10 mouse cellular contexts compared by ENCODE assay signal in genomic region chr5:148383841-148384500, GRCm38 (mm10). TPM values are rescaled to one million over a fixed set of nuclear protein-coding genes. Genes with fewer than 3 reads are reported as not detected.
DNase-seq lines count a peak whose midpoint lies in the region; ATAC-seq and TF ChIP-seq lines count a peak whose summit lies in the region.
"Had no signal": no experiment of that assay in that cellular context is flagged by ENCODE, and none has a peak within 500 bp of the region (broad histone marks: within the 10 kb centered on the region; RNA-seq: fewer than 3 reads in every experiment).

No protein-coding gene starts in this region.

- H3K9me3 ChIP-seq in kidney, postnatal 0 days (replicated peaks; ENCODE audit: low read length), result no peaks in the 10 kb centered on the region
- H3K9me3 ChIP-seq in intestine, embryonic 15.5 days, result no peaks in the 10 kb centered on the region

- H3K27ac ChIP-seq in kidney, postnatal 0 days, result peak overlapping the region; percentile 42
- H3K27ac ChIP-seq in intestine, embryonic 15.5 days, result no peak overlapping the region
- H3K27ac ChIP-seq: liver, embryonic 12.5 days had no signal

- H3K4me1 ChIP-seq in kidney, postnatal 0 days (replicated peaks; ENCODE audit: insufficient read depth, low read length), result peaks cover 15% of the 10 kb centered on the region
- H3K4me1 ChIP-seq in intestine, embryonic 15.5 days (replicated peaks), result no peaks in the 10 kb centered on the region

- H3K4me3 ChIP-seq in kidney, postnatal 0 days (replicated peaks; ENCODE audit: low read depth, low read length), result no peak overlapping the region
- no peak overlapping the region for H3K4me3 ChIP-seq in intestine, embryonic 15.5 days (replicated peaks)
- H3K4me3 ChIP-seq: liver, embryonic 12.5 days had no signal

- H3K4me2 ChIP-seq in kidney, postnatal 0 days (ENCODE audit: low read length), result no peak overlapping the region
- H3K4me2 ChIP-seq in intestine, embryonic 15.5 days (replicated peaks), result no peak overlapping the region
- H3K4me2 ChIP-seq: liver, embryonic 12.5 days had no signal

- H3K27me3 ChIP-seq in kidney, postnatal 0 days (ENCODE audit: insufficient read depth, low read length), result no peaks in the 10 kb centered on the region
- no peaks in the 10 kb centered on the region for H3K27me3 ChIP-seq in intestine, embryonic 15.5 days (replicated peaks)
- H3K27me3 ChIP-seq: liver, embryonic 12.5 days had no signal

- peak; percentile 28 to 45 for DNase-seq in cerebellum, postnatal 14 days
- DNase-seq in cerebellum, adult 9-11 months, result no peak
- DNase-seq in layer of hippocampus, adult 11-12 months (ENCODE audit: low spot score), result peak; percentile 20
- no peak for DNase-seq in layer of hippocampus, adult 18-20 months (ENCODE audit: low spot score in 2 of 2)
- peak; percentile 69 for DNase-seq in brain, embryonic 14.5 days (ENCODE audit: low read depth)
- peak; percentile 29 for DNase-seq in kidney, postnatal 0 days (ENCODE audit: low spot score)
- no peak for DNase-seq in embryo, embryonic 9.5 days (ENCODE audit: extremely low spot score)
- DNase-seq: heart, adult 18-20 months had no signal

- TF ChIP-seq POLR2A in brain, embryonic 14.5 days (IDR thresholded peaks at IDR 0.05; ENCODE audit: borderline replicate concordance, extremely low read depth, insufficient read depth, insufficient read length, poor library complexity, severe bottlenecking), result no peak

- TF ChIP-seq CTCF in brain, embryonic 14.5 days (IDR thresholded peaks at IDR 0.05; ENCODE audit: borderline replicate concordance, extremely low read depth, insufficient read depth, insufficient read length), result no peak
- no peak for TF ChIP-seq CTCF in kidney, postnatal 0 days (IDR thresholded peaks at IDR 0.05; ENCODE audit: low read depth)

- 55% methylated on average over 14 of the region's 14 CpGs for WGBS in kidney, postnatal 0 days
- WGBS in intestine, embryonic 15.5 days, result 72% methylated on average over 14 of the region's 14 CpGs

- H3K9ac ChIP-seq in kidney, postnatal 0 days (ENCODE audit: low read depth, low read length), result no peak overlapping the region
- no peak overlapping the region for H3K9ac ChIP-seq in intestine, embryonic 15.5 days
- H3K9ac ChIP-seq: liver, embryonic 12.5 days had no signal

- ATAC-seq in kidney, postnatal 0 days (replicated peaks; ENCODE audit: low FRiP score, low read depth), result no peak
- no peak for ATAC-seq in intestine, embryonic 15.5 days
- ATAC-seq: liver, embryonic 12.5 days had no signal

- no peaks in the 10 kb centered on the region for H3K36me3 ChIP-seq in kidney, postnatal 0 days (ENCODE audit: insufficient read depth, low read length)
- H3K36me3 ChIP-seq in intestine, embryonic 15.5 days, result no peaks in the 10 kb centered on the region

RNA-seq across cellular contexts. Expression of gene Slc7a1, which starts 15.7 kb away (rescaled TPM):
- total RNA-seq in layer of hippocampus, adult 18-20 months (2021), result 10 to 100 TPM; 21.7 to 22.1 TPM
- polyA plus RNA-seq in brain, embryonic 14.5 days (2012; rRNA removed), result 11.5 and 24.3 TPM in 2 replicates
- polyA plus RNA-seq in kidney, postnatal 0 days (2015; fragmentation: Nextera tagmentation; extraction: Ambion mirVana), result 12.3 and 12.7 TPM in 2 replicates
- 26.5 and 28.8 TPM in 2 replicates for polyA plus RNA-seq in intestine, embryonic 15.5 days (2015; fragmentation: Nextera tagmentation; extraction: Ambion mirVana)

Comparison
In these comparisons a context has a peak if more than half of its experiments do, and no peak if none do; other contexts are left out.
1. DNase-seq: peak in cerebellum, postnatal 14 days (2 of 2), layer of hippocampus, adult 11-12 months (single experiment), brain, embryonic 14.5 days (single experiment) and kidney, postnatal 0 days (single experiment); none in cerebellum, adult 9-11 months (single experiment), layer of hippocampus, adult 18-20 months (0 of 2) and embryo, embryonic 9.5 days (single experiment).